Mouse (Mus musculus): ENCODE data around the gene Cd164. TPM values are rescaled to one million over a fixed set of nuclear protein-coding genes. Genes with fewer than 3 reads are reported as not detected.
A peak's percentile ranks its signal among the peaks of the same experiment; 100 is the strongest.
"Not testable (repeated sequence)": the region's sequence is repeated elsewhere in the genome, so short reads cannot be mapped to it uniquely, and the experiment has no call there.

The Cd164 gene
- polyA plus RNA-seq, 1 experiment from 2014 or later: 78.2 TPM

DNA sequence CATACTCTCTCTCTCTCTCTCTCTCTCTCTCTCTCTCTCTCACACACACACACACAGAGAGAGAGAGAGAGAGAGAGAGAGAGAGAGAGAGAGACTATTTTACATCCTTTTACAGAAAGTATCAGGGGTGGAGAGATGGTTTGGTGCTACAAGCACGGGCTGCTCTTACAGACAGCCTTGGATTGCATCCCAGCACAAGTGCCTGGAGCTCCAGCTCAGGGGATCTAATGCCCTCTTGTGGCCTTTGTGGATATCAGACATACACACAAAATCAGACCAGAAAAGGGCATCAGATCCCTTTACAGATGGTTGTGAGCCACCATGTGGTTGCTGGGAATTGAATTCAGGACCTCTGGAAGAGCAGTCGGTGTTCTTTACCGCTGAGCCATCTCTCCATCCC, 13.8 kb upstream of the Cd164 start:
- 5% methylated on average over 3 of the region's 3 CpGs for WGBS
- H3K9me3 ChIP-seq (replicated peaks); H3K27me3 ChIP-seq; H3K9ac ChIP-seq; H3K27ac ChIP-seq; H3K4me3 ChIP-seq; H3K4me2 ChIP-seq; H3K4me1 ChIP-seq; H3K36me3 ChIP-seq (ENCODE audit: poor library complexity, severe bottlenecking): not testable (repeated sequence)
- peak; percentile 72; the same call in 1 of the 2 replicates for ATAC-seq

DNA sequence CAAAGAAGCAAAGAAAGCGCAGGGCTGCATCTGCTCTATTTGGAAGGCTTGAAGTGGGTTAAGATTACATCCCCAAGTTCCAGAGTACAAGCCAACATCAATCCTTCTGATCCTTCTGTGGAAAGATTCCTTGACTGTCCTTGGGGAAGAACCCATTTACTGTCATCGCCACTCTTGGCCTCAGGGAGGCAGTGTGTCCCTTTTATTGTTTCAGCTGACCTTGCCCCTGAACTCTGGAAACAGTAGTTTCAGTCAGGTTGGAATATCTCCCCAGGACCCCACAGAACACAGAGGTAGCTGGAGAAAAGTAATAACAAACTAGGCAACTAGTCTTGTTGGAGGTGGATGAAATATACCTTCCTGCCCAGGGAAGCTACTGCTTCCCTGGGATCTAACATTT, 10.1 kb upstream of the Cd164 start:
- Histone ChIP-seq H3K27me3 (no peaks in the 10 kb centered on the region), H3K4me3 (no peak overlapping the region), H3K9me3 (replicated peaks) (no peaks in the 10 kb centered on the region), H3K27ac (no peak overlapping the region), H3K4me1 (peaks cover 5% of the 10 kb centered on the region; the same call in 1 of the 2 replicates), H3K4me2 (no peak overlapping the region), H3K9ac (no peak overlapping the region), H3K36me3 (ENCODE audit: poor library complexity, severe bottlenecking) (no peaks in the 10 kb centered on the region)
- 33% methylated on average over 2 of the region's 2 CpGs for WGBS
- no peak for ATAC-seq

DNA sequence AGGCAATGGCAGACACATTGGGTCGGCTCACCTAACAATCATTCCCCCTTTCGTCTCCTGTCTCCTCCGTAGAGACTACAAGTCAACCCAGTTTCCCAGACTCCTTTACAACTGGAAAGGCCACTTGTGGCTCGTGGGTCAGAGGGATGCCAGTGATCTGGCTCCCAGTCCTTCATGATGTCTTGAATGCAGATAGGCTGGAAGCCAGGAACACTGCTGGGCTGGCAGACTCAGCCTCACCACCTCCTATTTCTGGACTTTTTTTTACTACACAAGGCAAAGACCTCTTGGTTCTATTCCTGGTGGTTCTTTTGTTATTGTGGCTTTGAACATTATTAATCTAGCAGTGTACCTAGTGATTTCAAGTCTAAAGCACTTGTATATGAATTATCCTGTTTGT, 4.9 kb upstream of the Cd164 start:
- Histone ChIP-seq H3K9me3 (replicated peaks) (no peaks in the 10 kb centered on the region), H3K4me2 (no peak overlapping the region), H3K4me3 (no peak overlapping the region), H3K27ac (no peak overlapping the region), H3K36me3 (ENCODE audit: poor library complexity, severe bottlenecking) (no peaks in the 10 kb centered on the region), H3K9ac (no peak overlapping the region), H3K27me3 (no peaks in the 10 kb centered on the region), H3K4me1 (no peaks in the 10 kb centered on the region)
- 74% methylated on average over 4 of the region's 4 CpGs for WGBS
- ATAC-seq: no peak

DNA sequence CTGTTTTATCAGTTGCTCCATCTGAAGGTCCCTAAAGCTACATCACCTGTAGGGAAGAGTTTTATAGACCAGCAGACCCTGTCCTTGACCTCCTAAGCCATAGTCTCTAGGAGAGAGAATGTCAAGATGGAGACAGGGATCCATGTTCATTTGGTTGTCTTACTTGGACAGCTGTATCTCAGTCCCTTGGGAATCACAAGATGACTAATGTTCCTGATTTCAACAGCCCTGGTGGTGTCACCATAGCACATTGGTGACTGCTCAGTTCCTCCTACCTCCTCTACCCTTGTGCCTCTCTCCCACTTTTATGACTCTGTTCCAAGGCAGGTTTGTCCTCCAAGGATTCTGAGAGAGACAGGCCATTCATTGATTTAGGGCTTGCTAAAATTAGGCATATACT, 4.3 kb upstream of the Cd164 start:
- Histone ChIP-seq H3K4me2 (no peak overlapping the region), H3K9ac (no peak overlapping the region), H3K27ac (no peak overlapping the region), H3K27me3 (no peaks in the 10 kb centered on the region), H3K9me3 (replicated peaks) (no peaks in the 10 kb centered on the region), H3K4me1 (no peaks in the 10 kb centered on the region), H3K4me3 (no peak overlapping the region), H3K36me3 (ENCODE audit: poor library complexity, severe bottlenecking) (no peaks in the 10 kb centered on the region)
- ATAC-seq: no peak

DNA sequence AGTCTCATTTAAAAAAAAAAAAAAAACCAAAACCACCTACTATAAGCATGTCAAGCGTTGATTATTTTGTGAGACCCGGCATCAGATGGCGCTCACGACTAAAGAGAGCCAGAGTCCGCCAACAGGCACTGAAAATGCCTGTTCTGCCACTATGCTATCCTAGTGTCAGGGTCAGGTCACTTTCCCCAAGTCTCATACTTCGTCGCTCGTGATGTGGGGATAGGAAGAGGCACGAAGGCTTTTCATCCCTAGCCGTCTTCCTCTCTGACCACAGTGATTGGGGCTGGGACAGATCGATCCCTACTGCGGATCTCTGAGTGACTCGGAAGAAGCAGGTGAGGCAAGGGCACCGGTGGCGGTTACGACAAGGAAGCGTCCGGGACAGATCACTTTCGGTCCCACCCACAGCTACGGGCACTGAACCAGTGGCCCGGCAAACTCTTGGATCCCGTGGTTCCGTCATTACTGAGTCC, 670 bp upstream of the Cd164 start:
- under 1% methylated on average over 23 of the region's 23 CpGs for WGBS

DNA sequence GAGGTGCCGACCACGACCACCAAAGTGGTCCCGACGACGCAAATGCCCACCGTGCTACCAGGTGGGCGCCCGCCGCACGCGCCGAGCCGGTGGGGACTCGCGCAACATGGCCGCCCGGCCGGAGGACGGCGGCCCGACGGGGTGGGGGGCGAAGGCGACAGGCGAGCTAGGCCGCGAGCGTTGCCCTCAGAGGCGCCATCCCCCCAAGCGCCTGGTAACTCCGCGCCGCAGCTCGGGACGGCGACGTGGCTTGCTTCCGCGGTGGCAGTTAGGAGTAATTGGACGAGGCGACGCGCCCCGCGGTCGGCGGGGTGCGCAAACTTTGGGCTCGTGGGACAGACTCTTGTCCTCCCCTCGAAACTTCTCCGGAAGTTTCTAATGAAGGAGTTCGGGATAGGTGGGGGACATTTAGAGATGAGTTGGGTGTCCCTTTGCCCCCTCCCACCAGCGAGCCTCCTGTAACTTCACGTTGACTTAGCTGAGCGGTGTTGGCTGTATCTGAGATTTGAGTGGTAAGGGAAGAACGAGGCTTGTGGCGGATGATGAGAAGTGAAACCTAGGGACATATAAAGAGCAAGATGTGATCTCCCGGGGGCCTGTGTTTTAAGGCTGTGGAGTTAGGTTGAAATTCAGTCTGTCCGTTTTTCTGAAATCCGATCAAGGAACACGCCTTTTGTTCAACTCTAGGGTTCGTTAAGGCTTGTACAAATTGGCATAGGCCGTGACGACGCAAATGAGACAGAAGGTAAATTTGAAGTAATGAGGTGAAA, 611 bp downstream of the Cd164 start:
- H3K4me3 ChIP-seq: peak overlapping the region; percentile 73
- H3K27me3 ChIP-seq: no peaks in the 10 kb centered on the region
- peaks cover 17% of the 10 kb centered on the region for H3K36me3 ChIP-seq (ENCODE audit: poor library complexity, severe bottlenecking)
- H3K4me1 ChIP-seq: peaks cover 31% of the 10 kb centered on the region
- WGBS: under 1% methylated on average over 65 of the region's 65 CpGs
- ATAC-seq: no peak; the same call in 1 of the 2 replicates
- H3K4me2 ChIP-seq: peak overlapping the region; percentile 82
- peak overlapping the region; percentile 97 for H3K27ac ChIP-seq
- H3K9ac ChIP-seq: peak overlapping the region; percentile 87
- H3K9me3 ChIP-seq (replicated peaks): no peaks in the 10 kb centered on the region

More for the DNA sequence above, 670 bp upstream of the Cd164 start:
- H3K9ac ChIP-seq: peak overlapping the region; percentile 87
- H3K36me3 ChIP-seq (ENCODE audit: poor library complexity, severe bottlenecking): peaks cover 5% of the 10 kb centered on the region
- peaks cover 28% of the 10 kb centered on the region for H3K4me1 ChIP-seq
- peak overlapping the region; percentile 82 for H3K4me2 ChIP-seq
- H3K27ac ChIP-seq: peak overlapping the region; percentile 97
- H3K4me3 ChIP-seq: peak overlapping the region; percentile 73
- peak; percentile 67 for ATAC-seq
- no peaks in the 10 kb centered on the region for H3K27me3 ChIP-seq
- no peaks in the 10 kb centered on the region for H3K9me3 ChIP-seq (replicated peaks)

DNA sequence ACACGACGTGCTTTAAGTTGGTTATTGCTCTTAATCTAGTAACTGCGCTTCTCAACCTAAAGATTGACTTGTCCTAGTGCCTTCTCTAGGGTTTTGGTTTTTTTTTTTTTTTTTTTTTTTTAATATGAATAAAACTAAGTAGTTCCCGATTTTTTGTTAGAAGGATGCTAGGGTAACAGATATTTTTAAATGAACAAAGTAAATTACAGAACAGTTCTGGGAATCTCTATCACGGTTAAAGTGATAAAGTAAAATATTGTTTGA, 1.1 kb downstream of the Cd164 start:
- Histone ChIP-seq H3K4me2 (peak overlapping the region; percentile 82), H3K27me3 (no peaks in the 10 kb centered on the region), H3K9me3 (replicated peaks) (no peaks in the 10 kb centered on the region), H3K4me3 (peak overlapping the region; percentile 73), H3K27ac (no peak overlapping the region), H3K36me3 (ENCODE audit: poor library complexity, severe bottlenecking) (peaks cover 20% of the 10 kb centered on the region), H3K4me1 (peaks cover 33% of the 10 kb centered on the region), H3K9ac (peak overlapping the region; percentile 87)
- 5% methylated on average over 5 of the region's 5 CpGs for WGBS
- no peak for ATAC-seq

DNA sequence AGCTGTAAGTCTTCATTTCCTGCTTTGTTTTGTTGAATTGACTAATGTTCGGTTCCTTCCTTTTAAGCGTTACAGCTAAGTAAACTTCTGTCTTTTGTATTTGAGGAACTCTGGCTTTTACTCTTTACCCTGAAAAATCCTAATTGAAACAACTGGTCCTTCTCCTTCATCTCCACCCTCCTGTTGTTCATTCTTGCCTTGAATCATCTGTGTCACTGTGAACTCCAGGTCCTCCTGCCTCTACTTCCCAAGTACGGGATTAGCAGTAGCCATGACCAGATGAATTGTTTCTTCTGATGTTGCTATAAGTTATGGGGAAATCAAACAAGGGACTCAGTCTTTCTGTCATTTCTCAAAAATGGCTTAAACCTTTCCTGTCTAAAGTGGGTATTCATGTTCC, 4.2 kb downstream of the Cd164 start:
- ATAC-seq: no peak
- 86% methylated on average over 3 of the region's 3 CpGs for WGBS
- H3K4me3 ChIP-seq: no peak overlapping the region
- H3K4me1 ChIP-seq: peaks cover 35% of the 10 kb centered on the region
- H3K27ac ChIP-seq: no peak overlapping the region
- no peak overlapping the region for H3K4me2 ChIP-seq
- H3K27me3 ChIP-seq: no peaks in the 10 kb centered on the region
- H3K9ac ChIP-seq: no peak overlapping the region
- peaks cover 39% of the 10 kb centered on the region for H3K36me3 ChIP-seq (ENCODE audit: poor library complexity, severe bottlenecking)
- H3K9me3 ChIP-seq (replicated peaks): no peaks in the 10 kb centered on the region

DNA sequence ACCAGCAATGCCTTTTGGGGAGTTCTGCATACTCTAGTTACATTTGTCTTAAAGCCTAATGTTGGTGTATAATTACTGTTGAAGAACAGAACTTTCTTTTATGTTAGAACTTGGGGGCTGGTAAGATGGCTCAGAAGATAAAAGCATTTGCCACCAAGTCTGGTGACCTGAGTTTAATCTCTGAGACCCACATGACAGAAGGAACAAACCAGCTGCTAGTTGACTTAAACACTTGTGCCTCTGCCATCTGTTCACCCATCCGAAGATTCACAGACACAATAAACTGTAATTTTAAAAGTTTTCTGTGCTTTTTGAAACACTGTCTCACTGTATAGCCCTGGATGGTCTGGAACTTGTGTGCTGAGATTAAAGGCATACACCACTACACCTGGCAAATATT, 6.5 kb downstream of the Cd164 start:
- H3K9ac ChIP-seq: no peak overlapping the region
- no peaks in the 10 kb centered on the region for H3K9me3 ChIP-seq (replicated peaks)
- H3K4me2 ChIP-seq: no peak overlapping the region
- no peaks in the 10 kb centered on the region for H3K27me3 ChIP-seq
- 57% methylated on average over 1 of the region's 1 CpGs for WGBS
- ATAC-seq: no peak
- H3K4me1 ChIP-seq: peaks cover 32% of the 10 kb centered on the region
- H3K27ac ChIP-seq: no peak overlapping the region
- peaks cover 60% of the 10 kb centered on the region for H3K36me3 ChIP-seq (ENCODE audit: poor library complexity, severe bottlenecking)
- H3K4me3 ChIP-seq: no peak overlapping the region

DNA sequence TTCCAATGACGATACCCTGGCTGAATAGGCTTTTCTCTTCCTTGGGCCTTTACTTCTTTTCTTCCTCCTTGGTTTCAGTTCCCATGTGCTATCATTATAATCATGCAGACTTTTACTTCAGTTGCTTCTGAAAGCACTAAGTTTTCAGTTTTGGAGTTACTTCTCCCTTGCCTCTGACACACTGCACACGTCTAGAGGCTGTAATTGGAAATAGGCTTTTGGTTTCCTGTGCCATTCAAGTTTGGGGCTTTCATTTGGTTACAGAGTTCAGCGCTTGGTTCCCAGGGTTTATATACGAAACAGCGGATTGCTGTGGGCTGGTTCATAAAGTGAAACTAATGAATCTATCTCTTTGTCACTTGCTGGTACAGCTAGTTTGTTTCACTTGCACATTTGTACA, 10.8 kb downstream of the Cd164 start:
- H3K9me3 ChIP-seq (replicated peaks): no peaks in the 10 kb centered on the region
- 91% methylated on average over 5 of the region's 5 CpGs for WGBS
- 0 out of 2 replicates have a peak, but pooled peaks cover 4% of the 10 kb centered on the region for H3K4me1 ChIP-seq
- H3K9ac ChIP-seq: no peak overlapping the region
- H3K36me3 ChIP-seq (ENCODE audit: poor library complexity, severe bottlenecking): peaks cover 78% of the 10 kb centered on the region
- no peak overlapping the region for H3K4me3 ChIP-seq
- no peak for ATAC-seq
- no peak overlapping the region for H3K4me2 ChIP-seq
- H3K27me3 ChIP-seq: no peaks in the 10 kb centered on the region
- no peak overlapping the region for H3K27ac ChIP-seq

DNA sequence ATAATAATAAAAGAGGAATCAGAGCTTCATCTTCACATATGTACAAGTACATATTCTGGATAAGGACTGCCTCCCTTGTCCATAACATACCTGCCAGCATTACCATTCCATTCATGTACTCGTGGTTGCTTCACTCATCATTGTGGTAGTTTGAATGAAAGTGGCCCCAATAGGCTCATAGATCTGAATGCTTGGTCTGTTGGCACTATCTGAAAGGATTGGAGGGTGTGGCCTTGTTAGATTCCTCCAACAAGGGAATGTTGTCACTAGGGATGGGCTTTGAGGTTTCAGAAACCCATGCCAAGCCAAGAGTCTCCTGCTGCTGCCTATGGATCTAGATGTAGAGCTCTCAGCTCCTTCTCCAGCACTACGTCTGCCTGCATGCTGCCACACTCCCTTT, 16.8 kb downstream of the Cd164 start:
- H3K4me3 ChIP-seq: no peak overlapping the region
- peaks cover 64% of the 10 kb centered on the region for H3K36me3 ChIP-seq (ENCODE audit: poor library complexity, severe bottlenecking)
- no peaks in the 10 kb centered on the region for H3K9me3 ChIP-seq (replicated peaks)
- no peak for ATAC-seq
- H3K27ac ChIP-seq: no peak overlapping the region
- WGBS: 94% methylated on average over 2 of the region's 2 CpGs
- no peak overlapping the region for H3K9ac ChIP-seq
- no peaks in the 10 kb centered on the region for H3K27me3 ChIP-seq
- no peak overlapping the region for H3K4me2 ChIP-seq
- no peaks in the 10 kb centered on the region for H3K4me1 ChIP-seq

DNA sequence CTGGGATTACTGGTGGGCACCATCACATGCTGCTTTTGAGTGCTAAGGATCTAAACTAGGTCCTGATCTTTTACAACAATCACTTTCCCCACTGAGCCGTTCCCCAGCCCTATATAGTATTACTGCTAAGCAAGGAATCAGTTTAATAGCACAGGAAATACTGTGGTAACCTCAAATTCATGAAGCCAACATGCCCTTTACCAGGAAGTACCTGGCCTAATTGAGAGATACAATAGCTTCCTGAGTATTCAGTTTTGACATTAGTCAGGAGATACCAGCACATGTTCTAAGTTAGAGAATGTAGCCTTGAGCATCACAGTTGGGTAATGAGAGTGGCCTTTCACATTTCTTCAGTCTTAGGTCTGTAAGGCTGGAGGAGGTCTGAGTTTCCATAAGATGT, 17.5 kb downstream of the Cd164 start:
- no peaks in the 10 kb centered on the region for H3K4me1 ChIP-seq
- H3K4me3 ChIP-seq: no peak overlapping the region
- 95% methylated on average over 1 of the region's 1 CpGs for WGBS
- H3K27me3 ChIP-seq: no peaks in the 10 kb centered on the region
- H3K9ac ChIP-seq: no peak overlapping the region
- H3K36me3 ChIP-seq (ENCODE audit: poor library complexity, severe bottlenecking): peaks cover 57% of the 10 kb centered on the region
- no peak overlapping the region for H3K4me2 ChIP-seq
- no peak for ATAC-seq
- no peaks in the 10 kb centered on the region for H3K9me3 ChIP-seq (replicated peaks)
- no peak overlapping the region for H3K27ac ChIP-seq
